Mouse (Mus musculus): ENCODE measurements around the gene Tac4.

Gene Tac4

GRCm38 (mm10) chr11:95259088-95259849 is 2.1 kb upstream of the Tac4 start:
- DNase-seq (ENCODE audit: low read depth, low spot score) = peak; percentile 85

DNA sequence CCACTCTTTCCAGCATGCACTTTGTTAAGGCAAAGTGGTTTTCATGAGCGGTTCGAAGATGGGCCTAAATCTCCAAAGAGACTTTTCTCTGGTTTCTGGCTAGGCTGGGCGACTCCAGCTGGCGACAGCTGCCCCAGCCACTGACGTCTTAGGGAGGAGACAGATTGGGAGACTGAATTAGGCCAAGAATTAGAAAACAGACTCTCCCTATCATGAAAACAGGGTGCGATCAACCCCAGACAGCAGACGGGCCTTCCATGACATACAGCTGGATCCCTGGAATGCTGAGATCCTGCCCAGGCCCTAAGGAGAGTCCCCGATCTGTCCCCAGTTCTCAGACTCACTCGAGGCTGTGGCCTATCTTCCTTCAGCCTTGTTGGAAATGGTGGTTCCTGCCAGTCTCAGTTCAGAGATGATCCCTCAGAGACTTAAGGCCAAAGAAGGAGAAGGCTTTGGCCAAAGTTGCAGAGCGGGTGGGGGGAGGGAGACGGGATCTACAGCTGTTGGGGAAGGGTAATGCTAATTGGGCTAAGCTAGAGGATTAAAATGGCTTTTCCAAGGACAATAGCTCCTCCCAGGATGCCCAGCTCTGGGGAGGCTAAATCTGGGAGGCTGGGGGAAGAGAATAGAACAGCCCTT is 2.6 kb downstream of the Tac4 start:
- no peak for DNase-seq (ENCODE audit: low read depth, low spot score)

- no peak for DNase-seq (ENCODE audit: low read depth, low spot score)
Observed at GRCm38 (mm10) chr11:95264455-95265013, 3.2 kb downstream of the Tac4 start.

- DNase-seq (ENCODE audit: low read depth, low spot score) = no peak
Observed at GRCm38 (mm10) chr11:95266540-95267245, 5.4 kb downstream of the Tac4 start.

DNA sequence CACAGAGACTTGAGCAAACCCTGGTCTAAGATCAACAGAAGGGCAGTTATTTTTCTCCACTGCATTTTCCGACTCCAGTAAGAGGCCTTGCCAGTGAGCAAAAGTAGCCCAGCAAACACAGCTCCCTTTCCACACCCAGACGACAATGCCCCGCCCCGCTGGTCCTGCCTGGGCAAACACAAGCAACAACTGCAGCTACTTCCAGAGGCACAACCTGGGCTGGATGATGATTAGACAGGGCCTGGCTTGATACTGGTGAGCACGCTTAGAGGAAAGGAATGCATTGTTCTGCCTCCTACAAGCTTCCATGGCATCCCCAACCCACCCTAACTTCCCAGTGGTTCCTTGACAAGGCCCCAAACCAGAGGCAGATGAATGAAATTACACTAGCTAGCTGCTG is 12.3 kb downstream of the Tac4 start:
- no peak for DNase-seq (ENCODE audit: low read depth, low spot score)

DNA sequence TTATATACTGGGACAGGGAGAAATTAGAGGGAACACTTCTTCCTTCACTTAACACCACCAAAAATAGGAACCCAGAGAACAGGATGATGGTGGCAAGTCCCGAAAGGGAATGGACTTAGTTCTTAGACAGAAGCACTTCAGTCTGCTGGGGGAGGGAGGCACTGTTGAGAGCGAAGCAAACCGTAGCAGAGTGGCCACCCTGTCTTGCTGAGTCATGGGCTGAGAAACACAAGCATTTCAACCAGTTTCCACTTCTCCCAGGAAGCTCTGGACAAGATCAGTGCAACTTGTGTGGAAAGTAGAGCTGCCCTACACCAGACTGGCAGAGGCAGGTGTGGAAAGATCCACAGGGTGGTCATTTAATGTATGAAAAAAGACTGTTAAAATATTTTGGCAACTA is 13.3 kb downstream of the Tac4 start:
- DNase-seq (ENCODE audit: low read depth, low spot score) = no peak

DNA sequence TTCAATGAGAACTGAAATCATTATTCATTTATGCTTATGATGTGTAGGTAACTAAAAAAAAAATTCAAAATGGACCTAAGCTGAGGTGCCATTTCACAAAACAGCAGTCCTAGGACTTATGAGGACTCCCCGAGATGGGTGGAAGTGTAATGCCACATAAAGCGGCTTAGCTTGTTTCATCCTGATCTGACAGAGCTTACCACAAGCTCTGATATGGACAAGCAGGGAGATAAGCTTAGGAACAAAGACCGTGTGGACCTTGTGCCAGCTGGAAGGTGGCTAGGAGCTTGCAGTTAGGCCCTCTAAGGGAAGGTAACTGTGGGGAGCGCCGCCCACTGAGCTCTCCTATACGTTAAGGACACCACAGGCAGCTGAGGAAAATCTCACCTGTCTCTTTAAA is 14.7 kb downstream of the Tac4 start:
- no peak for DNase-seq (ENCODE audit: low read depth, low spot score)

GRCm38 (mm10) chr11:95279061-95279659 is 17.8 kb downstream of the Tac4 start:
- DNase-seq (ENCODE audit: low read depth, low spot score) = no peak

DNA sequence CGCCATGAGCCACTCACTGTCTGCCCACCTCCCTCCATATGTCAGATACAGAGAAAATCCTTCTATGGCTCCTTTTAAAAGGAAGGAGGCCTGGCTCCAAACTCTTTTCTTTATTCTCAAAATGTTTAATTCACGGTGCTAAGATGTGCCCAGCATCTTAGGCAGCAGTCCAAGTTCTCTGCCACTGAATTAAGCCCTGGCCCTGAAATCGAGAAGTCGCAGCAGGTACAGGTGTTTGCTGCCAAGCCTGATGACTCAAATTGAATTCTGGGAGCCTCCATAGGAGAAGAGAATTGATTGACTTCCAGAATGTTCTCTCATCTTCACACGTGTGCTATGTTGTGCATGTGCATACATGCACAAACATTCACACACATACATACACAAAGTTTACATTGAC is 21.0 kb downstream of the Tac4 start:
- DNase-seq (ENCODE audit: low read depth, low spot score) = no peak

DNA sequence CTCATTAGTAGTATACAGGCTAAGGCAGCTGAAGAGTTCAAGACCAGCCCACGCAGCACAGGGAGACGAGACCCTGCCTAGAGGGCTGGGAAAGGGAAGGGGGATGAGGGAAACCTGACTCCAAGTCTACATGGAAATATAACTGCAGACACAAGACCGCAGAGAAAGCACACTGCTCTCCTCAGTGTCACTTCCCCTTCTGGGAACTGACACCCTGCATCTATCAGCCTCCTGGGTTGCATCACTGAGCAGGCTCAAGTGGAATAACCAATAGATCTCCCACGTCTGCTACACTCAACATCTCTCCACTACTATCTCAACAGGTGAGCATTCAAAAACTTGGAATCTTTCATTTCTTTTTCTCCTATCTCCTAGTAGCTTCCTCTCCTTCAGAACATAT is 30.7 kb downstream of the Tac4 start:
- DNase-seq (ENCODE audit: low read depth, low spot score) = no peak

GRCm38 (mm10) chr11:95293017-95293624 is 31.8 kb downstream of the Tac4 start:
- no peak for DNase-seq (ENCODE audit: low read depth, low spot score)

GRCm38 (mm10) chr11:95295736-95296135 is 34.4 kb downstream of the Tac4 start:
- no peak for DNase-seq (ENCODE audit: low read depth, low spot score)

DNA sequence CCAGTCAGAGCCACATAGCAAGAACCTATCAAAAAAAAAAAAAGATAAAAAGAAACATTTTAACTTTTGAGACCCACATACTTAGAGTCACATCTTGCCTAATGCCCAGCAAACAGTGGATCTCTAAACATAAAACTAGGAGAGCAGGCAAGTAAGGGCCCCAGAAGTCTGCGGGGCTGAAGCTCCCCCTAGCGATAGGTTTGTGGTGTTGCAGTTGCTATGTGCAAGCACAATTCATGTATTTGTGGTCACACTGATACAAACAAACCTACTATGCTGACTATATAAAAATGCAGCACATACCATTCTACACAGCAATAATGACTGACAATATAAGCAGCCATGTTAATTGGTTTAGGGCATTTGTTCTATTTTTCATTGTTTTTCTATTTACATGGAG is 36.8 kb downstream of the Tac4 start:
- DNase-seq (ENCODE audit: low read depth, low spot score) = no peak

DNA sequence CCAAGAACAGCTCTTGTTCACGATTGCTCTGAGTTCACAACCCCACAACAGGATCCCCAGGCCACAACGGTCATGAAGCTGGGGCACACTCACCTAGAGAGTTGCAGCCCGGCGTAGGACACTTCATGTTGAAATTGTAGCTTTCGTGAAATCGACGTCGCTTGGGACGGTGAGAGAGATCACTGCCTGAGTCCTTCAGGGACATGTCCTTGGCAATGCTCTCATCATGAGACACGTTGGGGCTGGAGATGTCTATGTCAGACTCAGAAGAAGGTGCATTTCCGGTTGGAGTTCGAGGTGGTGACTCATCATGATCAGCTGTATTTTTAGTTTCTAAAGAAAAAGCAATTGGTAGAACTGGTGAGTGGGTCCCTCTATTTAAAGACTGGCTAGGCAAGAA is 38.6 kb downstream of the Tac4 start:
- no peak for DNase-seq (ENCODE audit: low read depth, low spot score)

DNA sequence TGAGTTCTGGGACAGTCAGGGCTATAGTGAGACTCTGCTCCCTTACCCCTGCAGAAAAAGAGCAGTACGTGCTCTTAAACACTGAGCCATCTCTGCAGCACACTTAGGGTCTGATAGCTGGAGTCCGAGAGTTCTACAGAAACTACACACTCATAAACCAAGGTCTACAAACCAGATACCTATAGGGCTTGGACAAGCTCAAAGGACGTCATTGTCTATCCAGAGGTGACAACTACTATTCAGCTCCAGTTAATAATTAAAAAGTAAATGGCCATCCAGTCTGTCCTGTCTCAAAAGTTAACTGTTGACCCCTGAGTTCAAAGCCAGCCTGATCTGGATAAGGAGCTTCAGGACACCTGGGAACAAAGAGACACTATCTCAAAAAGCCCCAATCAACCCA is 40.4 kb downstream of the Tac4 start:
- DNase-seq (ENCODE audit: low read depth, low spot score) = no peak

DNA sequence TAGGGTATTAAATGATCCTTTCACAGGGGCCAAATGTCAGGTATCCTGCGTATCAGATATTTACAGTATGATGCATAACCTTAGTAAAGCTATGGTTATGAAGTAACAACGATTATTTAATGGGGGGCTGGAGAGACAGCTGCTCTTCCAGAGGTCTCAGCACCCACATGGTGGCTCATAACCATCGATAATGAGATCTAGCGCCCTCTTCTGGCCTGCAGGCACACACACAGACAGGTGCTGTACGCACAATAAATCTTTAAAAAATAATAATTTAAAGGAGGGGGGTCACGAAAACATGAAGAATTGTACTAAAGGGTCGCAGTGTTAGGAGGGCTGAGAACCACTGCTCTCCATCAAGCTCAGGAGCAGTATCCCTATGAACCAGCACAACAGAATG is 44.3 kb downstream of the Tac4 start:
- DNase-seq (ENCODE audit: low read depth, low spot score) = no peak

DNA sequence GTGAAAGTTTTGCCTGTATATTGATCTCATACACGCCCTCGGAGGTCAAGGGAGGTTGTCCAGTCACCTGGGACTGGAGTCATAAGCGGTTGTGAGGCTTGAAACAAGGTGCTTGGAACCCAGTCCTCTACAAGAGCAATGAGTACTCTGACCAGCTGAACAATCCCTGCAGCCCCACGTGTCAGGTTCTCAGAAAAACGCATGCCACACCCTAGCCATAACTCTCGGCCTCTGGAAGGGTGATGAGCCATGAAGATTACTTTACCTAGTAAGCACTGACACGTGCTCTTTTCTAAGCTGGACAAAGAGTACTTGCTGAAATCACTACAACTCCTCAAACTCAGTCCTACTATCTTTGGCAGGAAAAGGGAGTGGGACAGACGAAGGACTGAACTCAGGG is 46.2 kb downstream of the Tac4 start:
- DNase-seq (ENCODE audit: low read depth, low spot score) = no peak

- peak; percentile 96 for DNase-seq (ENCODE audit: low read depth, low spot score)
Observed at GRCm38 (mm10) chr11:95309510-95310006, 48.2 kb downstream of the Tac4 start.

GRCm38 (mm10) chr11:95310007-95310647 is 48.8 kb downstream of the Tac4 start, which contains the start of gene Kat7:
Kat7 (minus strand) TSS chr11:95310246.
- peak; percentile 99 for DNase-seq (ENCODE audit: low read depth, low spot score)

- DNase-seq (ENCODE audit: low read depth, low spot score) = no peak
Observed at GRCm38 (mm10) chr11:95310648-95311424, 49.5 kb downstream of the Tac4 start.
